Mouse (Mus musculus): Measurements from ENCODE around the gene Ccdc114. TPM values are rescaled to one million over a fixed set of nuclear protein-coding genes. Genes with fewer than 3 reads are reported as not detected.
"Not testable (repeated sequence)": the region's sequence is repeated elsewhere in the genome, so short reads cannot be mapped to it uniquely, and the experiment has no call there.

The Ccdc114 gene
- polyA plus RNA-seq, 1 experiment from 2014 or later, result 3.8 TPM

DNA sequence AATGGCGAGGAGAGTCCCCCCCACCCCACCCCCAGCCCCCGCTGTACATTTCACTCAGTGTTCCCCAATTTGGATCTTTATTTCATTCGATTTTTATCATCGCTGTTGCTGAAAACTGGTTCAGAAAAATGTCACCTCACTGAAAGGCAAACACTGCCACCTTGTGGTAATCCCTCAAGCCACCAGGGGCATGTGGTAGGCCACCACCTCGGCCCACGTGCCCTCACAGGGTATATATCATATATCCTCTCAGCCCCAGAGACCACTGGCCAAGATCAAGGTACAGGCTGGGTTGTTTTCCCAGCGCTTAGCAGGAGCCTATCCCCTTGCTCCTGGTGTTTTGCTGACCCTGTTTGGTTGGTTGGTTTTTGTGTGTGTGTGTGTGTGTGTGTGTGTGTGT lies 11.2 kb downstream of the Ccdc114 start:
- ATAC-seq (ENCODE audit: insufficient number of reproducible peaks, low FRiP score, low TSS enrichment, low read depth) (peak; percentile 67; the same call in 1 of the 2 replicates), DNase-seq (ENCODE audit: low spot score) (peak; percentile 78)
- H3K27ac ChIP-seq (replicated peaks; ENCODE audit: low read depth, low read length), result no peak overlapping the region
- H3K27me3 ChIP-seq (ENCODE audit: control insufficient read depth, insufficient read depth, low read length), result no peaks in the 10 kb centered on the region
- H3K4me3 ChIP-seq (ENCODE audit: low read depth, low read length), result no peak overlapping the region
- H3K4me2 ChIP-seq (ENCODE audit: low read depth, severe bottlenecking), result no peak overlapping the region
- no peaks in the 10 kb centered on the region; the same call in 1 of the 2 replicates for H3K9me3 ChIP-seq (ENCODE audit: control insufficient read depth, low read length)
- H3K9ac ChIP-seq (ENCODE audit: low read length), result no peak overlapping the region
- no peaks in the 10 kb centered on the region for H3K36me3 ChIP-seq (ENCODE audit: control insufficient read depth, insufficient read depth, low read length)
- H3K4me1 ChIP-seq (ENCODE audit: control insufficient read depth, insufficient read depth, low read length), result no peaks in the 10 kb centered on the region
- 35% methylated on average over 7 of the region's 7 CpGs for WGBS

DNA sequence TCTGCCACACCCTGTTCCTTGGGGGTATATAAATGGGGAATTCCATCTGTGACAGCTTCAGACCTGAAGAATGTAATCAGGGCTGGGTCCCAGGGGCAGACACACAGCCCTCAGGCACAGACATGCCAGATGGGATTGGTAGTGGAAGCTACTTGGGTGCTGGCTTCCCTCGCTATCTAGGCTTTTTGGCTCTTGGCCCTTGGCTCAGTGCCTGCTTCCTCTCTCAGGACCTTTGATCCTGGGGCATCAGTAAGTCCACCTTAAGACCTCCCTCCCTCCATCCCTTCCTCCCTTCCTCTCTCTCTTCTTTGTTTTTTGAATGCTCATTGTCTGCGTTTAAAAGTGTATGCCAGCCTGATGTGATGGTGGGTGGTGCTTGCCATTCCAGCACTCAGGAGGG lies 16.0 kb downstream of the Ccdc114 start:
- no peak for DNase-seq (ENCODE audit: low spot score)
- no peak overlapping the region for H3K27ac ChIP-seq (replicated peaks; ENCODE audit: low read depth, low read length)
- H3K9ac ChIP-seq (ENCODE audit: low read length), result no peak overlapping the region
- ATAC-seq (ENCODE audit: insufficient number of reproducible peaks, low FRiP score, low TSS enrichment, low read depth), result no peak
- no peaks in the 10 kb centered on the region for H3K9me3 ChIP-seq (ENCODE audit: control insufficient read depth, low read length)
- 60% methylated on average over 2 of the region's 2 CpGs for WGBS
- no peak overlapping the region for H3K4me3 ChIP-seq (ENCODE audit: low read depth, low read length)
- H3K4me2 ChIP-seq (ENCODE audit: low read depth, severe bottlenecking), result no peak overlapping the region
- H3K36me3 ChIP-seq (ENCODE audit: control insufficient read depth, insufficient read depth, low read length), result no peaks in the 10 kb centered on the region
- H3K4me1 ChIP-seq (ENCODE audit: control insufficient read depth, insufficient read depth, low read length), result no peaks in the 10 kb centered on the region
- H3K27me3 ChIP-seq (ENCODE audit: control insufficient read depth, insufficient read depth, low read length), result no peaks in the 10 kb centered on the region

DNA sequence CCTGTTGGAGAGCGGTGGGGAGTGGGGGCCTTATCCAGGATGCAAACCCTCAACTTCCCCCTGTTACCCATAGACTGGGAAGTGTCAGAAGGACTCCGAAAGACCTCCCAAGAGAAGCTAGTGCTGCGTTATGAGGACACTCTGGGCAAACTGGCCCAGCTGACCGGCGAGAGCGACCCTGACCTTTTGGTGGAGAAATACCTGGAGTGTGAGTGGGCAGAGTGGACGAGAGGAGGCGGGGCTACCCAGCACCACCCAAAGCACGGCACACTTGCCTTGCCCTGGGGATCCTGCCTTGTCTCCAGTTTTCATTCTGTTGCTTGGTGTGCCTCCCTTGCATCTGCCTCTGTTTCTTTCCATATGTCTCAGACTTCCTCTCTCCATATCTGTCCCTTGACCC lies 18.1 kb downstream of the Ccdc114 start:
- Histone ChIP-seq H3K4me3 (ENCODE audit: low read depth, low read length) (no peak overlapping the region), H3K9me3 (ENCODE audit: control insufficient read depth, low read length) (no peaks in the 10 kb centered on the region), H3K4me2 (ENCODE audit: low read depth, severe bottlenecking) (no peak overlapping the region), H3K27ac (replicated peaks; ENCODE audit: low read depth, low read length) (no peak overlapping the region), H3K27me3 (ENCODE audit: control insufficient read depth, insufficient read depth, low read length) (no peaks in the 10 kb centered on the region), H3K36me3 (ENCODE audit: control insufficient read depth, insufficient read depth, low read length) (no peaks in the 10 kb centered on the region), H3K4me1 (ENCODE audit: control insufficient read depth, insufficient read depth, low read length) (no peaks in the 10 kb centered on the region), H3K9ac (ENCODE audit: low read length) (no peak overlapping the region)
- no peak for DNase-seq (ENCODE audit: low spot score)
- 78% methylated on average over 9 of the region's 9 CpGs for WGBS
- no peak for ATAC-seq (ENCODE audit: insufficient number of reproducible peaks, low FRiP score, low TSS enrichment, low read depth)

DNA sequence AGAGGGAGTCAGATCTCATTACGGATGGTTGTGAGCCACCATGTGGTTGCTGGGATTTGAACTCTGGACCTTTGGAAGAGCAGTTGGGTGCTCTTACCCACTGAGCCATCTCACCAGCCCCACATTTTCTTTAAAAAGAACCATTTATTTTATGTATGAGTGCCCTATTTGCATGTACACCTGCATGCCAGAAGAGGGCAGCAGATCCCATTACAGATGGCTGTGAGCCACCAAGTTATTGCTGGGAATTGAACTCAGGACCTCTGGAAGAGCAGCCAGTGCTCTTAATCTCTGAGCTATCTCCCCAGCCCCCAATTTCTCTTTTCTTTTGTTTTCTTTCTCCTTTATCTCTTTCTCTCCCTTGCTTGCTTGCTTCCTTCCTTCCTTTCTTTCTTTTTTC lies 19.4 kb downstream of the Ccdc114 start:
- not testable (repeated sequence) for H3K9ac ChIP-seq (ENCODE audit: low read length); DNase-seq (ENCODE audit: low spot score); H3K4me1 ChIP-seq (ENCODE audit: control insufficient read depth, insufficient read depth, low read length); ATAC-seq (ENCODE audit: insufficient number of reproducible peaks, low FRiP score, low TSS enrichment, low read depth); H3K27ac ChIP-seq (replicated peaks; ENCODE audit: low read depth, low read length); H3K27me3 ChIP-seq (ENCODE audit: control insufficient read depth, insufficient read depth, low read length); H3K4me2 ChIP-seq (ENCODE audit: low read depth, severe bottlenecking); H3K36me3 ChIP-seq (ENCODE audit: control insufficient read depth, insufficient read depth, low read length); H3K4me3 ChIP-seq (ENCODE audit: low read depth, low read length); H3K9me3 ChIP-seq (ENCODE audit: control insufficient read depth, low read length)
- 75% methylated on average over 1 of the region's 1 CpGs for WGBS

DNA sequence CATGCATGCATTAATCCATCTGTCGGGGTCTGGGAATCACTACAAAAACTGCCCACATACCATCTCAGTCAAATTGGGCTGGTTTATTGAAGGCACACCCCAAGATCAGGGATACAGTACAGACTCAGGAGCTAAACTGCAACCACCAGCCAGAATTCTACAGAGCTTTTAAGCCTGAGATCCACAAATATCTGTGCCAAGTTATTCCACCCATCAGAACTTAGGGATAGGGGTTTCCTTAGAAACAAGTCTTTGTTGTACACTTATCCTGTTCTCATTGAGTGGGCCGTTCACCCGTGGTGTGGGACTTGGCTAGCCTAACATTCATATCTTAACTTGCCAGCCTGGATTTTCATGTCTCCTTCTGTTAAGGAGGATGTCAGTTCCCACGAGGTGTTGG lies 25.2 kb downstream of the Ccdc114 start:
- no peaks in the 10 kb centered on the region for H3K36me3 ChIP-seq (ENCODE audit: control insufficient read depth, insufficient read depth, low read length)
- no peaks in the 10 kb centered on the region for H3K9me3 ChIP-seq (ENCODE audit: control insufficient read depth, low read length)
- 92% methylated on average over 4 of the region's 4 CpGs for WGBS
- H3K27ac ChIP-seq (replicated peaks; ENCODE audit: low read depth, low read length), result no peak overlapping the region
- no peak overlapping the region for H3K4me3 ChIP-seq (ENCODE audit: low read depth, low read length)
- no peak overlapping the region for H3K4me2 ChIP-seq (ENCODE audit: low read depth, severe bottlenecking)
- ATAC-seq (ENCODE audit: insufficient number of reproducible peaks, low FRiP score, low TSS enrichment, low read depth), result no peak
- no peak overlapping the region for H3K9ac ChIP-seq (ENCODE audit: low read length)
- H3K27me3 ChIP-seq (ENCODE audit: control insufficient read depth, insufficient read depth, low read length), result no peaks in the 10 kb centered on the region; the same call in 1 of the 2 replicates
- H3K4me1 ChIP-seq (ENCODE audit: control insufficient read depth, insufficient read depth, low read length), result no peaks in the 10 kb centered on the region
- no peak for DNase-seq (ENCODE audit: low spot score)

DNA sequence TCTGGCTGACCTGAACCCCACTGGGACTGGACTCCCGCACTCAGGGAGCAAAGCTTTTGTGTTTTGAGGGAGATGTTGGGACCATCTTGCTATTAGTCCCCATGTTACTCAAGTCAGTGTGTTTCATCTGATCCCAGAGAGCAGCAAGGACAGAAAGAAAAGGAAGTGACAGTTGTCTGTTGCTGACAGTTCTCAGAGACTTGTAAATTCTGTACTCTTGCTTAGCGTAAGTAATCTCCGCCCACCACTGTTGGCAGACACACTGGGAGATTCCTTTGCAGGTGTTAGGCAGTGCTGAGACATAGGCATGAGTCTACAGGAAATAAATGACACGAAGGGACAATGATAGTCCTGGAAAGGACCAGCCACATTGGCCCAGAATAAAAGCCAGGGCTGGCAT lies 32.7 kb downstream of the Ccdc114 start:
- Histone ChIP-seq H3K4me2 (ENCODE audit: low read depth, severe bottlenecking) (no peak overlapping the region), H3K27ac (replicated peaks; ENCODE audit: low read depth, low read length) (no peak overlapping the region), H3K36me3 (ENCODE audit: control insufficient read depth, insufficient read depth, low read length) (no peaks in the 10 kb centered on the region), H3K9ac (ENCODE audit: low read length) (no peak overlapping the region), H3K4me1 (ENCODE audit: control insufficient read depth, insufficient read depth, low read length) (no peaks in the 10 kb centered on the region), H3K4me3 (ENCODE audit: low read depth, low read length) (no peak overlapping the region), H3K9me3 (ENCODE audit: control insufficient read depth, low read length) (no peaks in the 10 kb centered on the region), H3K27me3 (ENCODE audit: control insufficient read depth, insufficient read depth, low read length) (no peaks in the 10 kb centered on the region)
- ATAC-seq (ENCODE audit: insufficient number of reproducible peaks, low FRiP score, low TSS enrichment, low read depth), result no peak
- 70% methylated on average over 4 of the region's 4 CpGs for WGBS
- no peak for DNase-seq (ENCODE audit: low spot score)

DNA sequence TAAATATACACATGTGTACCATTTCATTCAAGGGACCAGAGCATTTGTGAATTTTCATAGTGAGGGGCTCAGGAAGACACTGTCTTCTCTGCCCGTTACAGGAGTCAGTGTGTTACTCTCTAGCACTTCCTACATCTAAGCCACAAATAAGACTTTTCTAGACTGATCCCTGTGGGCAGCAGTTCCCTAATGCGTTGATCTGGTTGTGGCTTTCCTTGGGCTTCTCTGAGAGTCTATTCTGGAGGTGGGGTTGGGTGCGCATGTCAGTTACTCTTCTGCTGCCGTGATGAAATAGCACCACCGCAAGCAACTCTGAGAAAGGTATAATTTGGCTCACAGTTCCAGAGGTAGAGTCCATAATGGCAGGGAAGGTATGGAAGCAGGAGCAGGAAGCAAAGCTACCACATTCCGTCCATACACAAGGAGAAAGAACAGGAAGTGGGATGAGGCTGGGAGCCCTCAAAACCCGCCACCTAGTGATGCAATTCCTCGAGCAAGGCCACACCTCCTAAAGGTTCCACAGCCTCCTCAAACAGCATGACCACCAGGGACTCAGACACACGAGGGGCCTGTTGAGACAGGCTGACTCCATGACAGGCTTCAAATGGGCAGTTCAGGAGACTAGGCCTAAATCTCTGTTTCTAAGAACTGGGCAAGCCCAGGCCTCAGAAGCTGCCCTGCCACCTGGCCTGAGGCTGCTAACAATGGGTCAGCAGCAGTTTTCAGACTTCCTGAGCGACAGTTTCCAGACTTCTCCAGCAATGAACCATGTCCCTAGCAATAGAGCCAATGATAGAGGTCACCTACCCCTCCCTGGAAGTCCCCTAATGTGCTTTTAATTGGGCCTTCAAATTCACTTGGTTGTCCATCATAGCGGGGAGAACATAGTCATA lies 48.2 kb downstream of the Ccdc114 start:
- no peak overlapping the region for H3K9ac ChIP-seq (ENCODE audit: low read length)
- H3K27ac ChIP-seq (replicated peaks; ENCODE audit: low read depth, low read length), result no peak overlapping the region
- no peaks in the 10 kb centered on the region for H3K36me3 ChIP-seq (ENCODE audit: control insufficient read depth, insufficient read depth, low read length)
- H3K4me2 ChIP-seq (ENCODE audit: low read depth, severe bottlenecking), result no peak overlapping the region
- no peak for ATAC-seq (ENCODE audit: insufficient number of reproducible peaks, low FRiP score, low TSS enrichment, low read depth)
- H3K9me3 ChIP-seq (ENCODE audit: control insufficient read depth, low read length), result no peaks in the 10 kb centered on the region
- no peaks in the 10 kb centered on the region for H3K27me3 ChIP-seq (ENCODE audit: control insufficient read depth, insufficient read depth, low read length)
- no peaks in the 10 kb centered on the region for H3K4me1 ChIP-seq (ENCODE audit: control insufficient read depth, insufficient read depth, low read length)
- DNase-seq (ENCODE audit: low spot score), result no peak
- H3K4me3 ChIP-seq (ENCODE audit: low read depth, low read length), result no peak overlapping the region
- 84% methylated on average over 11 of the region's 11 CpGs for WGBS

DNA sequence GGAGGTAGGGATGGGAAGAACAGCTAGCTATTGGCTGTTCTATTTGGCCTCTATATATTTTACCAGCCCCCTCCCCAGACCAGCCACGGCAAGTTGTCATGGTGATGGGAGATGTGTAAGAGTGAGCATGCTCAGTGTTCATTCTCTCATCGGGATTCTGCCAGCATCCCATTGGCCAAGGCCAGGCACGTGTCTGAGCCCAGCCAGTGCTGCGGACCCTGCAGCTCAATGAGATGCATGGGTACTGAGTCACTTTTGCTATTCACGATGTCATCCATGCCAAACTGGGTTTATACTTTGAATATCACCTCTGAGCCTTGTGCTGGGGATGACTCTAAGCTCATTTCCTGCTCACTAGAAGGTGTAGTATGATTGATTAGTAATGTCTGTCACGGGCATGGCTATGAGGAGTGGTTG lies 49.4 kb downstream of the Ccdc114 start:
- DNase-seq (ENCODE audit: low spot score) (no peak), ATAC-seq (ENCODE audit: insufficient number of reproducible peaks, low FRiP score, low TSS enrichment, low read depth) (no peak)
- no peaks in the 10 kb centered on the region for H3K9me3 ChIP-seq (ENCODE audit: control insufficient read depth, low read length)
- no peaks in the 10 kb centered on the region for H3K27me3 ChIP-seq (ENCODE audit: control insufficient read depth, insufficient read depth, low read length)
- no peak overlapping the region for H3K4me3 ChIP-seq (ENCODE audit: low read depth, low read length)
- H3K4me1 ChIP-seq (ENCODE audit: control insufficient read depth, insufficient read depth, low read length), result no peaks in the 10 kb centered on the region
- H3K9ac ChIP-seq (ENCODE audit: low read length), result no peak overlapping the region
- H3K4me2 ChIP-seq (ENCODE audit: low read depth, severe bottlenecking), result no peak overlapping the region
- no peaks in the 10 kb centered on the region for H3K36me3 ChIP-seq (ENCODE audit: control insufficient read depth, insufficient read depth, low read length)
- 83% methylated on average over 6 of the region's 6 CpGs for WGBS
- H3K27ac ChIP-seq (replicated peaks; ENCODE audit: low read depth, low read length), result no peak overlapping the region

DNA sequence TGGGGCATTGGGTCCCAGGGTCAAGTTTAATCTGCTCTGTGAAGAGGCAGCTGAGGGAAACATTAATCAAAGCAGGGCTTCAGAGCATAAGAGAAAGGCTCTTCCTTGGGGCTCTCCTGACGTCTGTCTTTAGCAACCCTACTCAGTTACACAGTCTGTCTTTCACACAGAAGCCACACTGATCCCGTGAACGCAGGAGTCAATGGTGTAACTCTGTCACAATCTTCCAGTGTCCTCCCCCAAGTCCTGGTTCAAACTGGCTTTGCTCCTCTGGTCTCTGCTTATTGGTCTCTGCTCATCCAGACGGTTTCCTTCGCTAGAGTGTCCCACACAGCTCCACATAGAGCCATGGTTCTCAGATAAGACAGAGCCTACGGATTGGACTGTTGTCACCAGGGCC lies 50.2 kb downstream of the Ccdc114 start:
- Histone ChIP-seq H3K4me3 (ENCODE audit: low read depth, low read length) (no peak overlapping the region), H3K27ac (replicated peaks; ENCODE audit: low read depth, low read length) (no peak overlapping the region), H3K4me1 (ENCODE audit: control insufficient read depth, insufficient read depth, low read length) (no peaks in the 10 kb centered on the region), H3K9me3 (ENCODE audit: control insufficient read depth, low read length) (no peaks in the 10 kb centered on the region), H3K9ac (ENCODE audit: low read length) (no peak overlapping the region), H3K4me2 (ENCODE audit: low read depth, severe bottlenecking) (no peak overlapping the region), H3K36me3 (ENCODE audit: control insufficient read depth, insufficient read depth, low read length) (no peaks in the 10 kb centered on the region), H3K27me3 (ENCODE audit: control insufficient read depth, insufficient read depth, low read length) (no peaks in the 10 kb centered on the region)
- ATAC-seq (ENCODE audit: insufficient number of reproducible peaks, low FRiP score, low TSS enrichment, low read depth) (no peak), DNase-seq (ENCODE audit: low spot score) (no peak)
- 63% methylated on average over 6 of the region's 6 CpGs for WGBS

All from limb, embryonic 11.5 days (tissue).